Mouse (Mus musculus) T-cell, adult 2 months (primary cell): ENCODE results near the gene Ttpal.
"Not testable (repeated sequence)": the region's sequence is repeated elsewhere in the genome, so short reads cannot be mapped to it uniquely, and the experiment has no call there.

Experiments
- DNase-seq: peaks from one replicate; pipeline ENCODE4 v3.0.0; 2022; ENCODE audit warnings: low spot score

Ttpal gene

GRCm38 (mm10) chr2:163631715-163632114 is 29.6 kb downstream of the Ttpal start:
- DNase-seq, result no peak

- DNase-seq, result no peak
Measured at GRCm38 (mm10) chr2:163634211-163634610, 32.1 kb downstream of the Ttpal start.

GRCm38 (mm10) chr2:163636057-163636456 is 33.9 kb downstream of the Ttpal start:
- no peak for DNase-seq

- DNase-seq, result no peak
Measured at GRCm38 (mm10) chr2:163637655-163638266, 35.6 kb downstream of the Ttpal start.

GRCm38 (mm10) chr2:163640493-163640892 is 38.4 kb downstream of the Ttpal start:
- DNase-seq, result no peak

GRCm38 (mm10) chr2:163641681-163642080 is 39.6 kb downstream of the Ttpal start:
- DNase-seq, result no peak

GRCm38 (mm10) chr2:163642685-163643575 is 40.8 kb downstream of the Ttpal start:
- DNase-seq, result peak; percentile 79

GRCm38 (mm10) chr2:163643576-163643971 is 41.5 kb downstream of the Ttpal start:
- no peak for DNase-seq

- no peak for DNase-seq
Measured at GRCm38 (mm10) chr2:163644047-163644446, 41.9 kb downstream of the Ttpal start.

GRCm38 (mm10) chr2:163644575-163645385 is 42.7 kb downstream of the Ttpal start, which contains the start of gene Serinc3:
Serinc3 (minus strand) TSS chr2:163645131.
- peak; percentile 100 for DNase-seq

GRCm38 (mm10) chr2:163645700-163646460 is 43.8 kb downstream of the Ttpal start:
- no peak for DNase-seq

GRCm38 (mm10) chr2:163646461-163647080 is 44.5 kb downstream of the Ttpal start:
- no peak for DNase-seq

GRCm38 (mm10) chr2:163655699-163656098 is 53.6 kb downstream of the Ttpal start:
- DNase-seq, result not testable (repeated sequence)

- no peak for DNase-seq
Measured at GRCm38 (mm10) chr2:163657486-163657885, 55.4 kb downstream of the Ttpal start.

- peak; percentile 80 for DNase-seq
Measured at GRCm38 (mm10) chr2:163657975-163658886, 56.1 kb downstream of the Ttpal start, which contains the start of gene Pkig. Pkig (plus strand) TSS chr2:163658386.

- DNase-seq, result no peak
Measured at GRCm38 (mm10) chr2:163658941-163659340, 56.8 kb downstream of the Ttpal start.

- peak; percentile 41 for DNase-seq
Measured at GRCm38 (mm10) chr2:163659431-163659830, 57.3 kb downstream of the Ttpal start.

- no peak for DNase-seq
Measured at GRCm38 (mm10) chr2:163660103-163660701, 58.1 kb downstream of the Ttpal start.

GRCm38 (mm10) chr2:163661371-163661850 is 59.3 kb downstream of the Ttpal start:
- no peak for DNase-seq
